Mouse (Mus musculus) heart, adult 2 months (tissue): ENCODE results near the gene Gls. TPM values are rescaled to one million over a fixed set of nuclear protein-coding genes. Genes with fewer than 3 reads are reported as not detected.
A peak's percentile ranks its signal among the peaks of the same experiment; 100 is the strongest.

ENCODE experiments used
- DNase-seq, 2 experiments: peaks; one replicate each; pipeline ENCODE4 v3.0.0; 2021
- H3K27ac ChIP-seq: fragments of 200-600 bp; 2 replicates; pipeline ENCODE4 v1.8.1; 2022
- H3K27me3 ChIP-seq: fragments of 200-500 bp; 2 replicates; pipeline ENCODE4 v1.6.1; 2012; ENCODE audit warnings: mild to moderate bottlenecking, low read length, inconsistent platforms, mixed read lengths; ENCODE audit not compliant: control insufficient read depth, insufficient read depth
- H3K36me3 ChIP-seq: fragments of 200-500 bp; 2 replicates; pipeline ENCODE4 v1.6.1; 2012; ENCODE audit warnings: low read length, inconsistent platforms; ENCODE audit not compliant: control insufficient read depth, insufficient read depth
- H3K4me1 ChIP-seq: fragments of 200-500 bp; 2 replicates; pipeline ENCODE4 v1.6.1; 2011; ENCODE audit warnings: low read length; ENCODE audit not compliant: control insufficient read depth, insufficient read depth
- H3K4me3 ChIP-seq: fragments of 200-600 bp; 2 replicates; pipeline ENCODE4 v1.8.1; 2022
- H3K79me2 ChIP-seq: fragments of 200-500 bp; replicated peaks from 2 replicates; pipeline ENCODE4 v1.6.1; 2012; ENCODE audit warnings: mild to moderate bottlenecking, inconsistent platforms, low read length, moderate library complexity, mixed read lengths; ENCODE audit not compliant: control insufficient read depth, insufficient read depth
- H3K9ac ChIP-seq: fragments of 200-500 bp; 2 replicates; pipeline ENCODE4 v1.6.1; 2012; ENCODE audit warnings: low read depth, mild to moderate bottlenecking, control low read depth, inconsistent platforms, low read length, mixed read lengths
- CTCF ChIP-seq: fragments of 200-600 bp; IDR thresholded peaks from 2 replicates; pipeline ENCODE4 v1.8.1; 2022; ENCODE audit warnings: antibody characterized with exemption, mild to moderate bottlenecking, moderate library complexity
- EP300 ChIP-seq: fragments of 200-500 bp; IDR thresholded peaks from 2 replicates; pipeline ENCODE4 v1.6.1; 2011; ENCODE audit warnings: low read depth, low read length, control low read depth; ENCODE audit not compliant: insufficient read depth
- POLR2A ChIP-seq: fragments of 200-500 bp; IDR thresholded peaks from 2 replicates; pipeline ENCODE4 v1.6.1; 2011; ENCODE audit warnings: mild to moderate bottlenecking, low read depth, low read length, control low read depth; ENCODE audit not compliant: insufficient read depth
- WGBS: fragments of 180-500 bp; shearing (Covaris S2); methylation state at CpG from one replicate; pipeline ENCODE4 v1.1.7; 2018; 5-methylcytosine and 5-hydroxymethylcytosine counted together
- intact Hi-C: fragments of 180-260 bp; cut with DNase I; formaldehyde crosslinking; loops from one replicate; pipeline ENCODE4 v1.15.1; 2025
- polyA plus RNA-seq: library from polyadenylated mRNA; depleted of rRNA; stranded (reverse); fragments of >200 nt; gene quantifications from 2 replicates; pipeline ENCODE4 v1.2.3, GENCODE M21; 2012
- total RNA-seq, 2 experiments: library from RNA; stranded (reverse); gene quantifications; 2 replicates each; pipeline ENCODE4 v1.2.3; 2021

Gls gene
- total and polyA plus RNA-seq, 3 experiments = 15.7 to 90.0 (median 79.5) TPM

DNA sequence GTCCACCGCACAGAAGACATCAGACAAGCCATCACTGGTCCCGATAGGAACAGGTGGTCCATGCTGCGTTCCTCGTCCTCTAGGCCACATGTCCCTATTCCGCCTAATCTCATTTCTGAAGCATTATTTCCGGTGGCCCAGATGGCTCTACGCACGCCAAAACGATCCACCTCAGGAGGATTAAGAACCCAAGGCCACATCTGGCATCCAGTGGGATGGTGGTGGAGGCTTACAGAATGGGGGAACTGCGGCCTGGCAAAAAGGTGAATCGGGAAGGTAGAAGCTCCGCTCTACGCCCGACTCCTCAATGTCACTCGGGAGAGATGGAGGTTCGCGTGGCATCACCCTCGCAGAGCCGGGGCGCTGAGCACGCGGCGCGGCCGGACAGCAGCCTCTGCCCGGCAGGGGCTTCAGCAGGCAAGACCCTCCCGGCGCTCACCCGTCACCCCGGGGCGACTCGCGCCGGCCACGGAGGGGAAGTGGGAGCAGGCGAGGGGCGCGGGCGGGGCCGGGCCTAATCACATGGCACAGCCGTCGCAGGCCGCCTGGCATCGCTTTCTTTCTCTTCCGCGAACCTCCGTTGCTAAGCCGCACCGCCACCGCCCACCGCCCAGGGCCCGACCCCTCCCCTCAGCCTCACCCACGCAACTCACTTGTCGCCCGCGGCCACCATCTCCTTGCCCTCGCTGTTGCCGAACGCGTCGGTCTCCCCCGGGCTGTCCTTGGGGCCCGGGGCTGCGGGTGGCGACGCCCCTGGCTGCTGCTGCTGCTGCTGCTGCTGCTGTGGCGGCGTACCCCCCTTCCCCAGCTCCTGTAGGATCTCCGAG, 880 bp downstream of the Gls start:
- Histone ChIP-seq H3K9ac (peak overlapping the region; percentile 94), H3K27ac (peak overlapping the region; percentile 92), H3K79me2 (peaks cover 5% of the 10 kb centered on the region; the same call in 1 of the 2 replicates), H3K4me3 (peak overlapping the region; percentile 90), H3K27me3 (no peaks in the 10 kb centered on the region), H3K4me1 (peaks cover 1% of the 10 kb centered on the region), H3K36me3 (peaks cover 17% of the 10 kb centered on the region)
- intact Hi-C loops = loop anchor here (2.0 kb wide), 1 partner anchor 55 kb away; no protein-coding TSS in a partner anchor
- under 1% methylated on average over 61 of the region's 69 CpGs for WGBS
- TF ChIP-seq EP300 = 0 out of 2 replicates have a peak, but pooled peaks have one; percentile 33
- TF ChIP-seq POLR2A = no peak
- DNase-seq = peak; percentile 80 to 83

GRCm38 (mm10) chr1:52230404-52230803, 2.6 kb downstream of the Gls start:
- H3K79me2 ChIP-seq = peaks cover 5% of the 10 kb centered on the region; the same call in 1 of the 2 replicates
- peaks cover 17% of the 10 kb centered on the region for H3K36me3 ChIP-seq
- no peaks in the 10 kb centered on the region for H3K27me3 ChIP-seq
- H3K27ac ChIP-seq = peak overlapping the region; percentile 92; the same call in 1 of the 2 replicates
- WGBS = 23% methylated on average over 1 of the region's 1 CpGs
- DNase-seq = no peak
- intact Hi-C loops = no loop called here
- TF ChIP-seq POLR2A = no peak
- TF ChIP-seq CTCF = no peak
- no peak for TF ChIP-seq EP300
- H3K4me3 ChIP-seq = no peak overlapping the region
- peaks cover 3% of the 10 kb centered on the region for H3K4me1 ChIP-seq
- no peak overlapping the region for H3K9ac ChIP-seq

- TF ChIP-seq POLR2A (no peak), EP300 (no peak), CTCF (no peak)
- H3K4me1 ChIP-seq = peaks cover 5% of the 10 kb centered on the region
- intact Hi-C loops = no loop called here
- no peak overlapping the region for H3K4me3 ChIP-seq
- no peak for DNase-seq
- H3K27ac ChIP-seq = no peak overlapping the region
- peaks cover 22% of the 10 kb centered on the region for H3K36me3 ChIP-seq
- H3K9ac ChIP-seq = no peak overlapping the region
- H3K27me3 ChIP-seq = no peaks in the 10 kb centered on the region
- WGBS = 70% methylated on average over 6 of the region's 6 CpGs
- peaks cover 5% of the 10 kb centered on the region; the same call in 1 of the 2 replicates for H3K79me2 ChIP-seq
Observed at GRCm38 (mm10) chr1:52228178-52228577, 4.9 kb downstream of the Gls start.

DNA sequence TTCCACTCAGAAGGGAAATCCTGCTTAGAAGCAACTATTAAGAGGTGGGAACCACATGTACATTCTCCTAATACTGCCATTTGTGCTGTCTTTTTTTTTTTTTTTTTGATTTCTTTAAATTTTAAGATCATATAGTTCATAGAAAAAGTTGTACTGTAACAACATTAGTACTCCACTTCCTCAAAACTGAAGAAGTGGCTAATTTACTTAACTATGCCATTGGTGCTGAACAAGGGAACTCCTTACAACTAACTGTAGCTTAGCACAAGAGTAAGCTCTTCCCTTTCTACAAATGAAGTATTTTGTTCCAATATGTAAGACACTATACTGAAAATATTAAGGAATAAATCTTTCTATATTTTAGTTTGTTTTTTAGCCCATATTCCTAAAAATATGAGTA, 6.6 kb downstream of the Gls start:
- H3K4me1 ChIP-seq = peaks cover 6% of the 10 kb centered on the region
- H3K27me3 ChIP-seq = no peaks in the 10 kb centered on the region
- H3K27ac ChIP-seq = no peak overlapping the region
- peaks cover 24% of the 10 kb centered on the region for H3K36me3 ChIP-seq
- H3K4me3 ChIP-seq = no peak overlapping the region
- H3K79me2 ChIP-seq = peaks cover 2% of the 10 kb centered on the region; the same call in 1 of the 2 replicates
- DNase-seq = no peak
- intact Hi-C loops = no loop called here
- H3K9ac ChIP-seq = no peak overlapping the region
- no peak for TF ChIP-seq CTCF
- TF ChIP-seq EP300 = no peak
- no peak for TF ChIP-seq POLR2A

GRCm38 (mm10) chr1:52216766-52217165, 16.3 kb downstream of the Gls start:
- no peak overlapping the region for H3K27ac ChIP-seq
- no peaks in the 10 kb centered on the region for H3K79me2 ChIP-seq
- TF ChIP-seq POLR2A (no peak), CTCF (peak; percentile 59)
- H3K4me1 ChIP-seq = no peaks in the 10 kb centered on the region; the same call in none of the 2 replicates
- H3K36me3 ChIP-seq = peaks cover 6% of the 10 kb centered on the region
- no peaks in the 10 kb centered on the region for H3K27me3 ChIP-seq
- DNase-seq = no peak
- intact Hi-C loops = no loop called here
- no peak overlapping the region for H3K9ac ChIP-seq
- no peak overlapping the region for H3K4me3 ChIP-seq

DNA sequence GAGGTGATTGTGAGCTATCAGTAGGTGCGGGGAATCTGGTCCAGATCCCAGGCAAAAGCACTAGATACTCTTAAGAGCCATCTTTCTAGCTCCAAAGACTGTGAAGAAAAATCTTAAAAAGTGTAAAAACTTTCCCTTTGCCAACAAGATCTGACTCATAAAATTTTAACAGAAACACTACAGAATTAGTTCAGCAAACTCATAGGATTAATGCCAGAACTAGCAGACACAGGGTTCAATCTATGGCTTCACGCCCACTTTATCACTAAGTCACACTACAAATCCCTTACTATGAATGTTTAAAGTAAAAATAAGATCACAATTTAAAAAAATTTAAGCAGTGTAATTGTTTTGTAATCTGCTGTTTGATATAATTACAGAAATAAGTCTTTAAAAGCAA, 50.0 kb downstream of the Gls start:
- H3K27me3 ChIP-seq = no peaks in the 10 kb centered on the region
- H3K4me1 ChIP-seq = no peaks in the 10 kb centered on the region
- no peaks in the 10 kb centered on the region for H3K79me2 ChIP-seq
- peaks cover 6% of the 10 kb centered on the region for H3K36me3 ChIP-seq
- 73% methylated on average over 2 of the region's 2 CpGs for WGBS
- DNase-seq = no peak
- TF ChIP-seq POLR2A = no peak
- no peak for TF ChIP-seq CTCF
- TF ChIP-seq EP300 = no peak
- intact Hi-C loops = no loop called here
- H3K9ac ChIP-seq = no peak overlapping the region
- H3K4me3 ChIP-seq = no peak overlapping the region
- peak overlapping the region; percentile 82 for H3K27ac ChIP-seq
